Mouse (Mus musculus): Measurements from ENCODE around the gene Lgmn. TPM values are rescaled to one million over a fixed set of nuclear protein-coding genes. Genes with fewer than 3 reads are reported as not detected.
A peak's percentile ranks its signal among the peaks of the same experiment; 100 is the strongest.

The Lgmn gene
- total and polyA plus RNA-seq, 3 experiments, result 2.2 to 8.0 TPM; not detected in 1

DNA sequence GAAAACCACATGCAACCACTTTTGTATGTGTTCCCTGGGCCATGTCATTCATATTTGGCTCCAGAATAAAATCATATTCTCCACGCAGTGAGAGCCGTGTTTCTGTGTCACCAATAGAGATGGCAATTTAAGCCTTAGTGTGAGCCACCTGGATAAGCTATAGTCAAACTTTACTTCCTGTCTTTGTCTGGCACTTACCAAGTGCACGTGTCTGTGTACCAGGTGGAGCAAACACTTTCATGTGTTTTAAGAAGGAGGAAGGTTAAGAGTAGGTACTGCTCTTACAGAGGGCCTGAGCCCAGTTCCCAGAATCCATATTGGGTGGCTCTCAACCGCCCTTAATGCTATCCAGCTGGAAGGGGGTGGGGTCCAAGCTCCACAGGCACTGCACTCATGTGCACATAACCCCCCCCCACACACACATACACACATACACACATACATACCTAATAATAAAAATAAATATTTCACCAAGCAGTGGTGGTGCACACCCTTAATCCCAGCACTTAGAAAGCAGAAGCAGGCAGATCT lies 14.5 kb downstream of the Lgmn start:
- H3K9ac ChIP-seq (ENCODE audit: control insufficient read depth, low read depth, low read length, poor library complexity, severe bottlenecking), result no peak overlapping the region
- H3K4me3 ChIP-seq (ENCODE audit: control insufficient read depth in 1 of 2, insufficient read depth in 1 of 2, low read depth in 2 of 2, low read length in 2 of 2), result no peak overlapping the region
- no peaks in the 10 kb centered on the region for H3K9me3 ChIP-seq (replicated peaks; ENCODE audit: insufficient read depth, low read length)
- peaks cover 0 to 24% of the 10 kb centered on the region in 2 experiments; a peak in 2 of 4 replicates for H3K36me3 ChIP-seq (ENCODE audit: control insufficient read depth in 1 of 2, insufficient read depth in 2 of 2, low read length in 2 of 2)
- no peak for DNase-seq (ENCODE audit: low read depth, low spot score)
- H3K79me2 ChIP-seq (ENCODE audit: control insufficient read depth, insufficient read depth, low read length, poor library complexity), result no peaks in the 10 kb centered on the region
- peaks cover 7 to 25% of the 10 kb centered on the region in 2 experiments for H3K4me1 ChIP-seq (ENCODE audit: control insufficient read depth in 1 of 2, insufficient read depth in 2 of 2, low read length in 2 of 2)
- 0 out of 2 replicates have a peak overlapping the region, but pooled peaks have one; percentile 21 for H3K27ac ChIP-seq (ENCODE audit: control insufficient read depth, low read depth, low read length)
- TF ChIP-seq RAD21 (IDR thresholded peaks at IDR 0.05; ENCODE audit: low read depth, low read length), result no peak
- no peak for TF ChIP-seq ZC3H11A (IDR thresholded peaks at IDR 0.05; ENCODE audit: low read depth, low read length)
- no peak for TF ChIP-seq MEF2A (IDR thresholded peaks at IDR 0.05; ENCODE audit: extremely low read depth, insufficient replicate concordance, low read depth, low read length, poor library complexity, severe bottlenecking)
- no peak for TF ChIP-seq MXI1 (IDR thresholded peaks at IDR 0.05; ENCODE audit: low read depth, low read length)
- no peak for TF ChIP-seq KAT2A (conservative IDR thresholded peaks at IDR 0.05; ENCODE audit: low read depth, low read length)
- TF ChIP-seq CHD1 (IDR thresholded peaks at IDR 0.05; ENCODE audit: low read depth, low read length), result no peak
- TF ChIP-seq USF2 (IDR thresholded peaks at IDR 0.05; ENCODE audit: borderline replicate concordance in 1 of 2, insufficient read depth in 1 of 2, low read depth in 1 of 2, low read length in 2 of 2), result no peak
- TF ChIP-seq TAL1 (IDR thresholded peaks at IDR 0.05; ENCODE audit: low read length), result no peak
- no peak for TF ChIP-seq ETS1 (IDR thresholded peaks at IDR 0.05; ENCODE audit: low read depth, low read length)
- no peak for TF ChIP-seq SIN3A (IDR thresholded peaks at IDR 0.05; ENCODE audit: low read length)
- no peak for TF ChIP-seq RCOR1 (IDR thresholded peaks at IDR 0.05; ENCODE audit: low read depth, low read length)
- no peak for TF ChIP-seq ZMIZ1 (IDR thresholded peaks at IDR 0.05; ENCODE audit: low read depth, low read length)
- TF ChIP-seq MAFK (IDR thresholded peaks at IDR 0.05; ENCODE audit: borderline replicate concordance, low read depth, low read length), result no peak
- no peaks in the 10 kb centered on the region for H3K27me3 ChIP-seq (ENCODE audit: control insufficient read depth in 1 of 2, insufficient read depth in 2 of 2, low read length in 2 of 2)

DNA sequence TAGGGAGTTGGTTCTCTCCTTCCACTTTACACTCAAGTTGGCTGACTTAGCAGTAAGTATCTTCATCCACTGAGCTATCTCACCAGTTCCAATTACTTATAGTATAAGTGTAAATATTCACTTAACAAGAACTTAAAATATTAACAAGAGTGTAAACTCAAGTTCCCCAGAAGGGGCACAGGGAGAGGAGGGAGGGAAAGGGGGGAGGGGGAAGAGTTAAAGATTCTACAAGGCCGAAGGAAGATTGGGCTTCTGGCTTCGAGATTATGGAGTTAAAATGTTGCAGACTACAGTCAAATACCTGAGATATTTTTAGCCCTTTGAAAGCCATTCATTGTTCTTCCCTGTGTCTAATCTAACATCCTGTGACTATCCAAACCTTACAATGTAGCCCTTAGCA lies 15.2 kb downstream of the Lgmn start:
- Histone ChIP-seq H3K9me3 (replicated peaks; ENCODE audit: insufficient read depth, low read length) (no peaks in the 10 kb centered on the region), H3K27me3 (ENCODE audit: control insufficient read depth in 1 of 2, insufficient read depth in 2 of 2, low read length in 2 of 2) (no peaks in the 10 kb centered on the region), H3K9ac (ENCODE audit: control insufficient read depth, low read depth, low read length, poor library complexity, severe bottlenecking) (no peak overlapping the region), H3K4me3 (ENCODE audit: control insufficient read depth in 1 of 2, insufficient read depth in 1 of 2, low read depth in 2 of 2, low read length in 2 of 2) (no peak overlapping the region), H3K4me1 (ENCODE audit: control insufficient read depth in 1 of 2, insufficient read depth in 2 of 2, low read length in 2 of 2) (peaks cover 7 to 26% of the 10 kb centered on the region in 2 experiments), H3K36me3 (ENCODE audit: control insufficient read depth in 1 of 2, insufficient read depth in 2 of 2, low read length in 2 of 2) (peaks cover 0 to 23% of the 10 kb centered on the region in 2 experiments; a peak in 2 of 4 replicates), H3K27ac (ENCODE audit: control insufficient read depth, low read depth, low read length) (peak overlapping the region; percentile 19), H3K79me2 (ENCODE audit: control insufficient read depth, insufficient read depth, low read length, poor library complexity) (no peaks in the 10 kb centered on the region)
- TF ChIP-seq CHD1 (IDR thresholded peaks at IDR 0.05; ENCODE audit: low read depth, low read length), result no peak
- TF ChIP-seq MEF2A (IDR thresholded peaks at IDR 0.05; ENCODE audit: extremely low read depth, insufficient replicate concordance, low read depth, low read length, poor library complexity, severe bottlenecking), result 0 out of 2 replicates have a peak, but pooled peaks have one; percentile 13
- peak; percentile 52 for DNase-seq (ENCODE audit: low read depth, low spot score)

Measured in MEL (cell line).